Mouse (Mus musculus) stomach, embryonic 16.5 days (tissue): ENCODE data around the gene Ndufs2. TPM values are rescaled to one million over a fixed set of nuclear protein-coding genes. Genes with fewer than 3 reads are reported as not detected.
A peak's percentile ranks its signal among the peaks of the same experiment; 100 is the strongest.

Experiments
- ATAC-seq: fragments of 200-750 bp; cut with Nextera tagmentation; 2 replicates; pipeline ENCODE4 v1.8.0; 2017; ENCODE audit warnings: moderate number of reproducible peaks, moderate TSS enrichment; ENCODE audit not compliant: insufficient read depth, low FRiP score
- H3K27ac ChIP-seq: fragments of 300-500 bp; sonication (generic); 2 replicates; pipeline ENCODE4 v1.5.1; 2014; ENCODE audit warnings: low read length
- H3K27me3 ChIP-seq: fragments of 300-500 bp; sonication (generic); 2 replicates; pipeline ENCODE4 v1.6.1; 2014; ENCODE audit warnings: low read length, control low read depth, mixed read lengths; ENCODE audit not compliant: control insufficient read depth, insufficient read depth
- H3K36me3 ChIP-seq: fragments of 300-500 bp; sonication (generic); 2 replicates; pipeline ENCODE4 v1.6.1; 2014; ENCODE audit warnings: low read length; ENCODE audit not compliant: control insufficient read depth, insufficient read depth
- H3K4me1 ChIP-seq: fragments of 300-500 bp; sonication (generic); 2 replicates; pipeline ENCODE4 v1.6.1; 2014; ENCODE audit warnings: low read length, control low read depth, mixed read lengths; ENCODE audit not compliant: control insufficient read depth, insufficient read depth
- H3K4me2 ChIP-seq: fragments of 300-500 bp; sonication (generic); 2 replicates; pipeline ENCODE4 v1.6.1; 2014; ENCODE audit warnings: low read depth, low read length, mixed read lengths
- H3K4me3 ChIP-seq: fragments of 300-500 bp; sonication (generic); replicated peaks from 2 replicates; pipeline ENCODE4 v1.5.1; 2014; ENCODE audit warnings: mild to moderate bottlenecking, low read length
- H3K9ac ChIP-seq: fragments of 300-500 bp; sonication (generic); 2 replicates; pipeline ENCODE4 v1.6.1; 2014; ENCODE audit warnings: low read length
- H3K9me3 ChIP-seq: fragments of 300-500 bp; sonication (generic); replicated peaks from 2 replicates; pipeline ENCODE4 v1.6.1; 2016; ENCODE audit warnings: low read length, control low read depth; ENCODE audit not compliant: control insufficient read depth
- WGBS: fragments of 180-500 bp; shearing (Covaris S2); extraction: QIAGEN DNeasy Blood & Tissue Kit; methylation state at CpG from one replicate; pipeline ENCODE4 v1.1.7; 2014; 5-methylcytosine and 5-hydroxymethylcytosine counted together
- polyA plus RNA-seq: library from polyadenylated mRNA; unstranded; fragments of >200 nt; fragmentation: Nextera tagmentation; extraction: Ambion mirVana; gene quantifications from 2 replicates; pipeline ENCODE4 v1.2.1, GENCODE M21; 2015

Ndufs2 gene
- polyA plus RNA-seq, 1 experiment from 2014 or later = 260 TPM

- Histone ChIP-seq H3K27ac (peak overlapping the region; percentile 69), H3K4me3 (peak overlapping the region; percentile 78), H3K4me2 (peak overlapping the region; percentile 63), H3K27me3 (no peaks in the 10 kb centered on the region), H3K4me1 (peaks cover 16% of the 10 kb centered on the region), H3K9me3 (no peaks in the 10 kb centered on the region), H3K9ac (peak overlapping the region; percentile 70), H3K36me3 (peaks cover 20% of the 10 kb centered on the region)
- ATAC-seq = peak; percentile 8; the same call in 1 of the 2 replicates
- WGBS = under 1% methylated on average over 25 of the region's 25 CpGs
Observed at GRCm38 (mm10) chr1:171280250-171280915, 29.2 kb upstream of the Ndufs2 start.

GRCm38 (mm10) chr1:171279721-171280120 lies 28.5 kb upstream of the Ndufs2 start:
- 67% methylated on average over 5 of the region's 5 CpGs for WGBS
- no peak for ATAC-seq
- H3K4me3 ChIP-seq = peak overlapping the region; percentile 78

GRCm38 (mm10) chr1:171279012-171279705 lies 28.0 kb upstream of the Ndufs2 start:
- no peak overlapping the region for H3K4me2 ChIP-seq
- H3K9me3 ChIP-seq = no peaks in the 10 kb centered on the region
- H3K27ac ChIP-seq = no peak overlapping the region
- H3K9ac ChIP-seq = no peak overlapping the region
- H3K4me3 ChIP-seq = no peak overlapping the region
- H3K4me1 ChIP-seq = peaks cover 16% of the 10 kb centered on the region
- no peak for ATAC-seq
- H3K27me3 ChIP-seq = no peaks in the 10 kb centered on the region
- H3K36me3 ChIP-seq = peaks cover 26% of the 10 kb centered on the region
- WGBS = 86% methylated on average over 14 of the region's 14 CpGs

More at GRCm38 (mm10) chr1:171279721-171280120, 28.5 kb upstream of the Ndufs2 start:
- H3K36me3 ChIP-seq = peaks cover 24% of the 10 kb centered on the region
- H3K27ac ChIP-seq = no peak overlapping the region
- peaks cover 16% of the 10 kb centered on the region for H3K4me1 ChIP-seq
- H3K9me3 ChIP-seq = no peaks in the 10 kb centered on the region
- H3K9ac ChIP-seq = peak overlapping the region; percentile 70
- peak overlapping the region; percentile 63 for H3K4me2 ChIP-seq
- H3K27me3 ChIP-seq = no peaks in the 10 kb centered on the region

GRCm38 (mm10) chr1:171278436-171278835 lies 27.2 kb upstream of the Ndufs2 start:
- peaks cover 16% of the 10 kb centered on the region for H3K4me1 ChIP-seq
- 92% methylated on average over 8 of the region's 8 CpGs for WGBS
- no peak for ATAC-seq

GRCm38 (mm10) chr1:171277736-171278135 lies 26.5 kb upstream of the Ndufs2 start:
- peaks cover 16% of the 10 kb centered on the region for H3K4me1 ChIP-seq
- H3K4me3 ChIP-seq = no peak overlapping the region
- no peak overlapping the region for H3K9ac ChIP-seq
- H3K27ac ChIP-seq = no peak overlapping the region
- no peak for ATAC-seq
- H3K9me3 ChIP-seq = no peaks in the 10 kb centered on the region
- 82% methylated on average over 10 of the region's 10 CpGs for WGBS
- H3K4me2 ChIP-seq = no peak overlapping the region
- H3K27me3 ChIP-seq = no peaks in the 10 kb centered on the region
- peaks cover 20% of the 10 kb centered on the region for H3K36me3 ChIP-seq

More at GRCm38 (mm10) chr1:171278436-171278835, 27.2 kb upstream of the Ndufs2 start:
- no peaks in the 10 kb centered on the region for H3K9me3 ChIP-seq
- H3K27me3 ChIP-seq = no peaks in the 10 kb centered on the region
- H3K36me3 ChIP-seq = peaks cover 26% of the 10 kb centered on the region
- H3K27ac ChIP-seq = no peak overlapping the region
- no peak overlapping the region for H3K4me3 ChIP-seq
- no peak overlapping the region for H3K4me2 ChIP-seq
- no peak overlapping the region for H3K9ac ChIP-seq

- Histone ChIP-seq H3K4me1 (peaks cover 13% of the 10 kb centered on the region), H3K4me2 (no peak overlapping the region), H3K27me3 (no peaks in the 10 kb centered on the region), H3K9me3 (no peaks in the 10 kb centered on the region), H3K4me3 (no peak overlapping the region), H3K27ac (no peak overlapping the region), H3K9ac (no peak overlapping the region), H3K36me3 (peaks cover 18% of the 10 kb centered on the region)
- no peak for ATAC-seq
- WGBS = 88% methylated on average over 14 of the region's 14 CpGs
Observed at GRCm38 (mm10) chr1:171276110-171276748, 25.0 kb upstream of the Ndufs2 start.

- H3K4me3 ChIP-seq = no peak overlapping the region
- WGBS = 79% methylated on average over 11 of the region's 11 CpGs
- ATAC-seq = no peak
- H3K27me3 ChIP-seq = no peaks in the 10 kb centered on the region
- no peaks in the 10 kb centered on the region for H3K9me3 ChIP-seq
- no peak overlapping the region for H3K9ac ChIP-seq
- peaks cover 18% of the 10 kb centered on the region for H3K4me1 ChIP-seq
- peaks cover 18% of the 10 kb centered on the region for H3K36me3 ChIP-seq
- H3K27ac ChIP-seq = no peak overlapping the region
- no peak overlapping the region for H3K4me2 ChIP-seq
Observed at GRCm38 (mm10) chr1:171275144-171275734, 24.1 kb upstream of the Ndufs2 start.

- no peaks in the 10 kb centered on the region for H3K27me3 ChIP-seq
- no peaks in the 10 kb centered on the region for H3K9me3 ChIP-seq
- no peak overlapping the region for H3K27ac ChIP-seq
- no peak for ATAC-seq
- H3K4me2 ChIP-seq = no peak overlapping the region
- H3K4me3 ChIP-seq = no peak overlapping the region
- WGBS = 86% methylated on average over 12 of the region's 12 CpGs
- no peak overlapping the region for H3K9ac ChIP-seq
- peaks cover 18% of the 10 kb centered on the region for H3K4me1 ChIP-seq
- H3K36me3 ChIP-seq = peaks cover 18% of the 10 kb centered on the region
Observed at GRCm38 (mm10) chr1:171274171-171274570, 23.0 kb upstream of the Ndufs2 start.
